Mouse (Mus musculus): ENCODE data around the gene Pdyn. TPM values are rescaled to one million over a fixed set of nuclear protein-coding genes. Genes with fewer than 3 reads are reported as not detected.

Pdyn gene
- polyA plus RNA-seq, 1 experiment from 2014 or later, result 0.18 TPM

DNA sequence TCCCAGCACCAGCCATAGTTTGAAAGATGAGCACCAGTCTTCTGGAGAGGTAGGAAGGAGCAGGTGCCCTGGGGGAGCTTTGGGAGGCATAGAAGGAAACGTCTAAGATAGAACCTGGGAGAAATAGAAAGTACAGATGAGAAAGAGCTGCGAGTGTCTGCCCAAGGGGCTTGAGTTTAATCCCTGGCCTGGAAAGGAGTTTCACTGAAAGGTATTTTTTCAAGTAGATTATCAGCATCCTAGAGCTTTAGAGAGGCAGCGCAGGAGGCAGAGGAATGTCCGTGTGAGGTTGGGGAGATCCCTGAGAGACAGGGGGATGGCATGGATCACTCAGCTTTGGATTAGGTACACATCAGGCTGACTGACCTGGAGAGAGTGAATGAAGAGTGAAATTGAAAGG lies 27.7 kb downstream of the Pdyn start:
- Histone ChIP-seq H3K9me3 (replicated peaks; ENCODE audit: control insufficient read depth, low read length) (no peaks in the 10 kb centered on the region), H3K9ac (ENCODE audit: low read length) (no peak overlapping the region), H3K36me3 (ENCODE audit: control insufficient read depth, insufficient read depth) (no peaks in the 10 kb centered on the region), H3K27me3 (ENCODE audit: control insufficient read depth, insufficient read depth, low read length) (peaks cover under 1% of the 10 kb centered on the region), H3K4me1 (ENCODE audit: control insufficient read depth, insufficient read depth, low read length) (no peaks in the 10 kb centered on the region), H3K4me3 (ENCODE audit: low read length) (no peak overlapping the region), H3K4me2 (ENCODE audit: low read depth, low read length) (no peak overlapping the region), H3K27ac (ENCODE audit: low read length) (no peak overlapping the region)
- WGBS, result 60% methylated on average over 4 of the region's 4 CpGs
- no peak for ATAC-seq (replicated peaks; ENCODE audit: extremely low read depth, insufficient read depth, low FRiP score)

DNA sequence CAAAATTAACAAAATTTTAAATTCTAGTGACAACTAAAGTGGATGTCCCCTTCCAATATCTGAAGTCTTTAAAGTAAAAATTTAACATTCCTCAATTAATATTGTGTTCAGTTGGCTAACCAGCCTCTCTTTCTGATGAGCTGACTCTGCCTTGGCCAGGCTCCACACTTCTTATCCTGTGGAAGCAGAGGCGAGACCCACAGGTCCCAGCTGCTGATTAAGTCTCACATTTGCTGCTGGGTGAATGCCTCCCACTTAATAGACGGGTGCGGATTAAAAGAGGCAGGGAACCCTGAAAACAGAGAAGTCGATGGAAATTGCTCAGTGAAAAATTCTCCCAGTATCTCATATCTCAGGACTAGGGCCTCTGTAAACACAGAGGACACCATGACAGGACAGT lies 37.2 kb downstream of the Pdyn start:
- no peak overlapping the region for H3K4me3 ChIP-seq (ENCODE audit: low read length)
- H3K4me1 ChIP-seq (ENCODE audit: control insufficient read depth, insufficient read depth, low read length), result no peaks in the 10 kb centered on the region
- H3K9me3 ChIP-seq (replicated peaks; ENCODE audit: control insufficient read depth, low read length), result no peaks in the 10 kb centered on the region
- no peak overlapping the region for H3K9ac ChIP-seq (ENCODE audit: low read length)
- WGBS, result 39% methylated on average over 4 of the region's 4 CpGs
- no peak for ATAC-seq (replicated peaks; ENCODE audit: extremely low read depth, insufficient read depth, low FRiP score)
- no peaks in the 10 kb centered on the region for H3K27me3 ChIP-seq (ENCODE audit: control insufficient read depth, insufficient read depth, low read length)
- no peak overlapping the region for H3K27ac ChIP-seq (ENCODE audit: low read length)
- H3K4me2 ChIP-seq (ENCODE audit: low read depth, low read length), result no peak overlapping the region
- no peaks in the 10 kb centered on the region for H3K36me3 ChIP-seq (ENCODE audit: control insufficient read depth, insufficient read depth)

DNA sequence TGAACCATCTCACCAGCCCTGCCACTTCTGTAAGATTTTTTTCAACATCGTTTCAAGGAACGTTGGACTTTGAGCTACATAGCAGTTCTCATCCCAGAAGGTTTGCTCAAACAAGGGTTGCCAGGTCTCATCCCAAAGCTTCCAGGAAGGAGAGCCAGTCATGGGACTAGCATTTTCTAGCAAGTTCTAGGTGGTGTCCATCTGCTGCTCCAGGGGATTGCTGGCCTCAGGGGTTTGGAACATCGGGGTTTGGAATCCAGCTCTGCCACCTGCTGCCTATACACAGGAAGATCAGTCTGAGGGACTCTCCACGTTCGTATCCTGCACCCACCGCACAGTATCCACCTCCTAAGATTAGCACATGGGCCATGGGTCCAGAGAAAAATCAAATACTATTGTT lies 39.6 kb downstream of the Pdyn start:
- no peak for ATAC-seq (replicated peaks; ENCODE audit: extremely low read depth, insufficient read depth, low FRiP score)
- no peak overlapping the region for H3K4me2 ChIP-seq (ENCODE audit: low read depth, low read length)
- H3K4me3 ChIP-seq (ENCODE audit: low read length), result no peak overlapping the region
- H3K9ac ChIP-seq (ENCODE audit: low read length), result no peak overlapping the region
- no peaks in the 10 kb centered on the region for H3K9me3 ChIP-seq (replicated peaks; ENCODE audit: control insufficient read depth, low read length)
- no peak overlapping the region for H3K27ac ChIP-seq (ENCODE audit: low read length)
- H3K27me3 ChIP-seq (ENCODE audit: control insufficient read depth, insufficient read depth, low read length), result no peaks in the 10 kb centered on the region
- WGBS, result 58% methylated on average over 6 of the region's 6 CpGs
- no peaks in the 10 kb centered on the region for H3K4me1 ChIP-seq (ENCODE audit: control insufficient read depth, insufficient read depth, low read length)
- no peaks in the 10 kb centered on the region for H3K36me3 ChIP-seq (ENCODE audit: control insufficient read depth, insufficient read depth)

GRCm38 (mm10) chr2:129658796-129659195 lies 40.8 kb downstream of the Pdyn start:
- Histone ChIP-seq H3K36me3 (ENCODE audit: control insufficient read depth, insufficient read depth) (no peaks in the 10 kb centered on the region), H3K9me3 (replicated peaks; ENCODE audit: control insufficient read depth, low read length) (no peaks in the 10 kb centered on the region), H3K4me3 (ENCODE audit: low read length) (no peak overlapping the region), H3K27me3 (ENCODE audit: control insufficient read depth, insufficient read depth, low read length) (no peaks in the 10 kb centered on the region), H3K4me2 (ENCODE audit: low read depth, low read length) (no peak overlapping the region), H3K9ac (ENCODE audit: low read length) (no peak overlapping the region), H3K27ac (ENCODE audit: low read length) (no peak overlapping the region), H3K4me1 (ENCODE audit: control insufficient read depth, insufficient read depth, low read length) (no peaks in the 10 kb centered on the region)
- no peak for ATAC-seq (replicated peaks; ENCODE audit: extremely low read depth, insufficient read depth, low FRiP score)
- WGBS, result 81% methylated on average over 4 of the region's 4 CpGs

DNA sequence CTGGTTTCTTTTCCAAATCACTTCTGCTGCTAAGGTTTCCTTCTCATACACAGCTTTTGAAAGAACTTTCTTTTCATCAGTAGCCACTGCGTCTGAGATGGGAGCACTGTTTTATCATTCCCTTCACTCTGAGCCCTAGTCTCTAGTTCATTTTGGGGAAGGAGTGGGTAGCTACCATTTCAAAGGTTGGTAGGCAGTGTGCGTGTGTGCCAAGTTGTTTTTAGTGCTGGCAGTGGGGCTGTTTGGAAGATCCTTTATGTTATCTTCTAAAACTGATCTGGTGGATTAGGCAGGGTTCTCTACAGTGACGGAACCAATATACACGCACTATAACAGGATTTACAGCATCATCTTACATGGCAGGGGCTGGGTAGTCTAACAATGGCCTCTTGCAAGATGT lies 44.6 kb downstream of the Pdyn start:
- Histone ChIP-seq H3K4me1 (ENCODE audit: control insufficient read depth, insufficient read depth, low read length) (no peaks in the 10 kb centered on the region), H3K4me2 (ENCODE audit: low read depth, low read length) (no peak overlapping the region), H3K27me3 (ENCODE audit: control insufficient read depth, insufficient read depth, low read length) (no peaks in the 10 kb centered on the region), H3K36me3 (ENCODE audit: control insufficient read depth, insufficient read depth) (no peaks in the 10 kb centered on the region), H3K9ac (ENCODE audit: low read length) (no peak overlapping the region), H3K27ac (ENCODE audit: low read length) (no peak overlapping the region), H3K9me3 (replicated peaks; ENCODE audit: control insufficient read depth, low read length) (no peaks in the 10 kb centered on the region), H3K4me3 (ENCODE audit: low read length) (no peak overlapping the region)
- no peak for ATAC-seq (replicated peaks; ENCODE audit: extremely low read depth, insufficient read depth, low FRiP score)
- WGBS, result 90% methylated on average over 4 of the region's 4 CpGs

DNA sequence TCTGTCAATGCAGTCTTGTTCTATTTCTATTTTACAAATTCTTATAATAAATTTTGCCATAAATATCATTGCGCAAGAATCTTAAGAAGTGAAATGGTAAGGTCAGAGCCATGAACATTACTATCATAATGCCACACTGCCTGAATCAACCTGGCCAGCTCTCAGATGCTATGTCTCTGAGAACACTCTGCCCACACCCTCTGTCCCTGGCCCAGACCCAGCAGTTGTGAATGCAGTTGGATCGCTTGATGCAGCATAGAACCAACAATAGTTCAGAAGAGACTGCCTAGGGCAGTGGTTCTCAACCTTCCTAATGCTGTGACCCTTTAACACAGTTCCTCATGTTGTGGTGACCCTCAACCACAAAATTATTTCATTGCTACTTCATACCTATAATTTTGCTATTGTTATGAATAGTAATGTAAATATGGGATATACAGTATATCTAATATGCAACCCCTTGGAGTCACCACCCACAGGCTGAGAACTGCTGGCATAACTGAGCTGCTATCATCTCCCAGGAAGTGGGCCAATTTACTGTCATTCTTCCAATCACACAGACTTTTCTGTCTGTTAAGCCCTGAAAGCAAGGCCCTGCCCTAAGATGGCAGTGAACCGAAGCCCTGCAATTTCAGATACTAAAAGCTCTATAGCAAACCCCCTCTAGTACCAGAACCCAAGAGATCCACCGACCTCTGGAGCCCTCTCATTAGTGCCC lies 45.3 kb downstream of the Pdyn start:
- Histone ChIP-seq H3K36me3 (ENCODE audit: control insufficient read depth, insufficient read depth) (no peaks in the 10 kb centered on the region), H3K4me2 (ENCODE audit: low read depth, low read length) (no peak overlapping the region), H3K27me3 (ENCODE audit: control insufficient read depth, insufficient read depth, low read length) (no peaks in the 10 kb centered on the region), H3K4me3 (ENCODE audit: low read length) (no peak overlapping the region), H3K27ac (ENCODE audit: low read length) (no peak overlapping the region), H3K4me1 (ENCODE audit: control insufficient read depth, insufficient read depth, low read length) (no peaks in the 10 kb centered on the region), H3K9me3 (replicated peaks; ENCODE audit: control insufficient read depth, low read length) (no peaks in the 10 kb centered on the region), H3K9ac (ENCODE audit: low read length) (no peak overlapping the region)
- 78% methylated on average over 4 of the region's 4 CpGs for WGBS
- ATAC-seq (replicated peaks; ENCODE audit: extremely low read depth, insufficient read depth, low FRiP score), result no peak

- no peaks in the 10 kb centered on the region for H3K27me3 ChIP-seq (ENCODE audit: control insufficient read depth, insufficient read depth, low read length)
- H3K36me3 ChIP-seq (ENCODE audit: control insufficient read depth, insufficient read depth), result no peaks in the 10 kb centered on the region
- no peaks in the 10 kb centered on the region for H3K4me1 ChIP-seq (ENCODE audit: control insufficient read depth, insufficient read depth, low read length)
- H3K27ac ChIP-seq (ENCODE audit: low read length), result no peak overlapping the region
- ATAC-seq (replicated peaks; ENCODE audit: extremely low read depth, insufficient read depth, low FRiP score), result no peak
- no peak overlapping the region for H3K4me2 ChIP-seq (ENCODE audit: low read depth, low read length)
- H3K4me3 ChIP-seq (ENCODE audit: low read length), result no peak overlapping the region
- H3K9me3 ChIP-seq (replicated peaks; ENCODE audit: control insufficient read depth, low read length), result no peaks in the 10 kb centered on the region
- no peak overlapping the region for H3K9ac ChIP-seq (ENCODE audit: low read length)
- WGBS, result 55% methylated on average over 2 of the region's 2 CpGs
Observed at GRCm38 (mm10) chr2:129653632-129654031, 46.0 kb downstream of the Pdyn start.

GRCm38 (mm10) chr2:129652616-129653015 lies 47.0 kb downstream of the Pdyn start:
- H3K4me1 ChIP-seq (ENCODE audit: control insufficient read depth, insufficient read depth, low read length), result no peaks in the 10 kb centered on the region
- H3K36me3 ChIP-seq (ENCODE audit: control insufficient read depth, insufficient read depth), result no peaks in the 10 kb centered on the region
- H3K27ac ChIP-seq (ENCODE audit: low read length), result no peak overlapping the region
- WGBS, result 42% methylated on average over 4 of the region's 4 CpGs
- no peak overlapping the region for H3K4me2 ChIP-seq (ENCODE audit: low read depth, low read length)
- no peaks in the 10 kb centered on the region for H3K9me3 ChIP-seq (replicated peaks; ENCODE audit: control insufficient read depth, low read length)
- H3K4me3 ChIP-seq (ENCODE audit: low read length), result no peak overlapping the region
- H3K9ac ChIP-seq (ENCODE audit: low read length), result no peak overlapping the region
- no peaks in the 10 kb centered on the region for H3K27me3 ChIP-seq (ENCODE audit: control insufficient read depth, insufficient read depth, low read length)
- no peak for ATAC-seq (replicated peaks; ENCODE audit: extremely low read depth, insufficient read depth, low FRiP score)
